Mouse (Mus musculus) hindbrain, embryonic 13.5 days (tissue): ENCODE results near the gene Omp. TPM values are rescaled to one million over a fixed set of nuclear protein-coding genes. Genes with fewer than 3 reads are reported as not detected.
A peak's percentile ranks its signal among the peaks of the same experiment; 100 is the strongest.

ENCODE experiments used
- ATAC-seq: fragments of 200-750 bp; cut with Nextera tagmentation; 2 replicates; pipeline ENCODE4 v1.8.0; 2017; ENCODE audit warnings: moderate TSS enrichment; ENCODE audit not compliant: low FRiP score
- H3K27ac ChIP-seq: fragments of 300-500 bp; sonication (generic); 2 replicates; pipeline ENCODE4 v1.5.1; 2015; ENCODE audit warnings: inconsistent platforms, mild to moderate bottlenecking, moderate library complexity
- H3K27me3 ChIP-seq: fragments of 300-500 bp; sonication (generic); 2 replicates; pipeline ENCODE4 v1.6.1; 2015; ENCODE audit warnings: mild to moderate bottlenecking, inconsistent platforms
- H3K36me3 ChIP-seq: fragments of 300-500 bp; sonication (generic); 2 replicates; pipeline ENCODE4 v1.6.1; 2015; ENCODE audit warnings: mild to moderate bottlenecking, inconsistent platforms
- H3K4me1 ChIP-seq: fragments of 300-500 bp; sonication (generic); replicated peaks from 2 replicates; pipeline ENCODE4 v1.6.1; 2015; ENCODE audit warnings: inconsistent platforms
- H3K4me2 ChIP-seq: fragments of 300-500 bp; sonication (generic); 2 replicates; pipeline ENCODE4 v1.6.1; 2015; ENCODE audit warnings: inconsistent platforms, mild to moderate bottlenecking, moderate library complexity
- H3K4me3 ChIP-seq: fragments of 300-500 bp; sonication (generic); 2 replicates; pipeline ENCODE4 v1.5.1; 2015; ENCODE audit warnings: mild to moderate bottlenecking, inconsistent platforms
- H3K9ac ChIP-seq: fragments of 300-500 bp; sonication (generic); 2 replicates; pipeline ENCODE4 v1.6.1; 2015; ENCODE audit warnings: mild to moderate bottlenecking, inconsistent platforms
- H3K9me3 ChIP-seq: fragments of 300-500 bp; sonication (generic); 2 replicates; pipeline ENCODE4 v1.6.1; 2016; ENCODE audit warnings: inconsistent platforms
- WGBS: fragments of 180-500 bp; shearing (Covaris S2); methylation state at CpG from one replicate; pipeline ENCODE4 v1.1.7; 2015; 5-methylcytosine and 5-hydroxymethylcytosine counted together
- polyA plus RNA-seq: library from polyadenylated mRNA; unstranded; fragments of >200 nt; fragmentation: Nextera tagmentation; extraction: Ambion mirVana; gene quantifications from 2 replicates; pipeline ENCODE4 v1.2.1, GENCODE M21; 2015

The Omp gene
- polyA plus RNA-seq, 1 experiment from 2014 or later, result 0.30 TPM

DNA sequence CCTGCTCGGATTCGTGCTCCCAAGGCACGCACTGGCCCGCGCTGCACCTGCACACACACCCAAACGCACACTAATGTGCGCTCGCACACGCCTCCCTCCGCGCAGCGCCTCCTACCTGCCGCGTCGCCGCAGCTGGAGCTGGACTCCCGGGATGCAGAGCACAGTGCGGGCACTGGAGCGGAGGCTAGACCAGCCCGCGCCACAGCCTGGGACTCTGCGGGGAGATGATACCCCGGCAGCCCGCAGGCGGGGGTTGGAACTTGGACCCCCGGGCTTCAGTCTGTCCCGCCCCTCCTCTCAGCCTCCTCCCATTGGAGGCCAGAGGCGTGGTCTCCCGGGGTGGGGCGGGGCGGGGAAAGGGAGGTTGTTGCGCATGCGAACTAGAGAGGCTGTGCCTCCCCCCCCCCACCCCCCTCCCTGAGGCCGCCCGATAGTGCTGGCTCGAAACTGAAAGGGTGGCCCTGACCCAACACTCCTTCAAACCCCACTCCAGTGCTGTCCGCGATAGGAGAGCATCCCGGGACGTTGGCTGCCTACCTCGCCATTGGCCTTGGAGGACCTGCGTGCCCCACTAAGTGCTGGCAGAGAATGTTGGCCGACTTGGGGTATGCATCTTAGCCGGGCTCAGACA lies 32.7 kb upstream of the Omp start, which contains the start of gene Capn5:
TSS of gene Capn5 (minus strand) at position 346 of the 631 bp plus-strand sequence.
- H3K9ac ChIP-seq, result peak within 1 kb of the TSS; percentile 81
- ATAC-seq, result peak; percentile 88
- H3K4me1 ChIP-seq, result peaks cover 38% of the 10 kb centered on the region
- no peaks in the 10 kb centered on the region for H3K9me3 ChIP-seq
- H3K36me3 ChIP-seq, result no peaks in the 10 kb centered on the region
- H3K27me3 ChIP-seq, result peaks cover 27% of the 10 kb centered on the region
- H3K27ac ChIP-seq, result no peak within 1 kb of the TSS; the same call in 1 of the 2 replicates
- H3K4me3 ChIP-seq, result peak within 1 kb of the TSS; percentile 73
- WGBS, result 3% methylated on average over 38 of the region's 44 CpGs
- peak within 1 kb of the TSS; percentile 71 for H3K4me2 ChIP-seq

- 5% methylated on average over 6 of the region's 9 CpGs for WGBS
- ATAC-seq, result peak; percentile 55; the same call in 1 of the 2 replicates
- Histone ChIP-seq H3K4me1 (peaks cover 38% of the 10 kb centered on the region), H3K27me3 (peaks cover 27% of the 10 kb centered on the region), H3K9ac (peak overlapping the region; percentile 81), H3K36me3 (no peaks in the 10 kb centered on the region), H3K9me3 (no peaks in the 10 kb centered on the region), H3K4me3 (peak overlapping the region; percentile 73), H3K4me2 (peak overlapping the region; percentile 71), H3K27ac (no peak overlapping the region; the same call in 1 of the 2 replicates)
Observed at GRCm38 (mm10) chr7:98177566-98177928, 32.2 kb upstream of the Omp start.

DNA sequence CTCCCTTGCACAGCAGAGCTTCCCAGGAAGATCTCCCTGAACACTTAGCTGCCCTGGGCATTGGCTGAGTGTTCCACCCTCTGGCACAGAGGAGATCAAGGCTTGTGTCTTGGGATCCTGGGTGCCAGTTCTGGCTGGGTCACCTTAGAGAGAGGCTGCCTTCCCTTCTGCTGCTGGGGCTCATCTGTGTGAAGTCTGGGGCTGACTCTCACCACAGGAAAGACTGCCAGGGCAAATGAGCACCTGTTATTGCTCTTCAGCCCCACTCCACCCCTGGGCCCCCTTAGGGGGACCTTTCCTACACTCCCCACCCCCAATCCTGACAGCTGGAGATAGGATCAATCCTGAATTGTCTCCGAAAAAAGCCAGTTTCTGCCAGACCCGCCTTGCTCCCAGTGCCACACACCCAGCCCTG lies 31.8 kb upstream of the Omp start:
- Histone ChIP-seq H3K27ac (no peak overlapping the region), H3K4me1 (peaks cover 38% of the 10 kb centered on the region), H3K4me3 (peak overlapping the region; percentile 73), H3K4me2 (peak overlapping the region; percentile 71), H3K27me3 (peaks cover 27% of the 10 kb centered on the region), H3K36me3 (no peaks in the 10 kb centered on the region), H3K9me3 (no peaks in the 10 kb centered on the region), H3K9ac (peak overlapping the region; percentile 81; the same call in 1 of the 2 replicates)
- 51% methylated on average over 2 of the region's 2 CpGs for WGBS
- no peak for ATAC-seq

DNA sequence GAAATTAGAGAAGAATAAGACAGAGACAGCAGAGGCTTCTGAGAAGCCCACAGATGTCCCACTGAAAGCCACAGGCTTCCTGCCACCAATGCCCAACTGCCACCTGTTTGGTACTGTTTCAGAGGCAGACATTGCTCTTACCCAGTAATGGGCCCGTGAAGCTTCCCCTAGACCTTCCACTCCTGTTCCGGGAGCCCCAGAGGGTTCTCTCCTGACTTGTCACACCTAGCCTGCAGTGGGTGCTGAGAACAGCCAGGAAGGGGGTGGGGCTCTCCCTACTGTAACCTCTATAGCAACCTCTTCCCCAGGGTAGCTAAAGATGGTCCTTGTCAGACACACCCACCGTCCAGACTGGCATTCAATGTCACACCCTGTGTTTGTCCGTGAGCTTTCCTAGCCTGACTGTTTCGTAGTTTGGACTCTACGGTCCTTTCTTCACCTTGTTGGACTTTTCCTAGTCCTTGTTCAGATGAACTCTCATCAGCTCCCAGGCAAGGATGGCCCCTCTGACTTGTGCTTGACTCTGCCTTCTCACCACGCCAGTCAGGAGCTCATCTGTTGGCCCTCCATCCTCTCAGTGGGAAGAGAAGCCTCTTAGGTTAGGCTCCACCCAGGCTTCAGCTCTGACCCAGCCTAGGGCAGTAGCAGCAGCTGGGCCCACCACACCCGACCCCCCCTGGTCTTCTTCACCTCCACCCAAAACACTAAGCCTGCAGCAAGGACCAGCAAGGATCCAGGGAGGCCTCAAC lies 31.2 kb upstream of the Omp start:
- WGBS, result 77% methylated on average over 8 of the region's 8 CpGs
- peaks cover 25% of the 10 kb centered on the region for H3K27me3 ChIP-seq

DNA sequence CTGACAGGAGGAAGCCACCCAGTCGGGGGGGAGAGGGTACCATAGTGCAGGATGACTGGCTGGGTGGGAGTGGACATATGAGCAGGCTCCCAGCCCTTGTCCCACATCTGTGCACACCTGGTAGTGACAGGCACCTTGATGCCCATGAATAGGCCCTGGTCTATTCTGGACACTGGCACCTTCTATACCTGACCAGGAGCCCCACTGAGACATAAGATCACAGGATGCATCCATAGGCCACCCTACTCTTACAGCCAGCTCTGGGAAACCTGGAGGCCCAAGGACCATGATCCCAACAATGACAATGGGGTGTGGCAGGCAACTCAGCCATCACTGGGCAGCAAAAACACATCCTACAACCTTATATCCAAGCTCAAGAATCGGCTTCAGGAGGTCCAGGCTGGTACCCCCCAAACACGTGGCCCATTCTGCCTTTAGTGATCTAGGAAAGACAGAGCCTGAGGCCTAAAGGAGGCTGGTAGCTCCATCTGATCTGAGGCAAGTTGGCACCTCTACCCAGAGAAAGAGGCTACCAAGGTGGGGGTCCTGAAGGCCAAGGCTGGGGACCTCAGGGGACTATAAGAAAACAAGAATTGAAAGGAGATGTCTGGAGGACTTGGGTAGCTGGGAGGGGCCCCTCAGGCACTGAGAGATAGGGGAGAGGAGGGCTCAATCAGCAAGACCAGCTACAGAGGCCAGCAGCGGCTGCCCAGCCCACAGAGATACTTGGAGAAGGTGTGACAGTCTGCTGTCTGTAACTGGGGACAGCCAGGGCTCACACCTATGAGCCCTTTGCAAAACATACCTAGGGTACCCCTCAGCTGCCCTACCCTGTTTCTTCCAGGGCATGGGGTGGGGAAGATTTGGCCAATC lies 29.8 kb upstream of the Omp start:
- Histone ChIP-seq H3K27me3 (peaks cover 19% of the 10 kb centered on the region; the same call in 1 of the 2 replicates), H3K27ac (no peak overlapping the region), H3K9ac (no peak overlapping the region), H3K4me1 (peaks cover 48% of the 10 kb centered on the region), H3K4me2 (no peak overlapping the region), H3K36me3 (no peaks in the 10 kb centered on the region), H3K9me3 (no peaks in the 10 kb centered on the region), H3K4me3 (no peak overlapping the region)
- 84% methylated on average over 4 of the region's 4 CpGs for WGBS
- ATAC-seq, result no peak

More for the DNA sequence above, 31.2 kb upstream of the Omp start:
- H3K4me2 ChIP-seq, result peak overlapping the region; percentile 71
- ATAC-seq, result no peak
- H3K9me3 ChIP-seq, result no peaks in the 10 kb centered on the region
- H3K27ac ChIP-seq, result no peak overlapping the region
- peaks cover 42% of the 10 kb centered on the region for H3K4me1 ChIP-seq
- peak overlapping the region; percentile 73; the same call in 1 of the 2 replicates for H3K4me3 ChIP-seq
- 0 out of 2 replicates have a peak overlapping the region, but pooled peaks have one; percentile 81 for H3K9ac ChIP-seq
- H3K36me3 ChIP-seq, result no peaks in the 10 kb centered on the region

DNA sequence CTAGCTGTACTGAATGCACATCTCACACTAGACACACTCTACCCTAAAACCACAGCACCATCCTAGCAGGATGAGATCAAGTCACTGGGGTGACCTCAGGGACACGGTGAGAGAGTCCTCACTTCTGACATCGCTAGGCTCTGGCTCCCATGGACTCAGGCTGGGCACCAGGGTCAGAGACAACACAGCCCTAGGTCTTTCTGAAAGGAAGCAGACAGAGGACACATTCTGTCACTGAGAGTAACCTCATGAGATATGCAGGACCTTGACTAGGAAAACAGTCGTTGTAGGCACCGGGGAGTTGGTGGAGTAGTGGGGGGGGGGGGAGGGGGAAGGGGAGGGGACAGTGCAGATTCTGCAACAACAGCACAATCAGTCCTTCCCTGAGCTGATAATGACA lies 28.1 kb upstream of the Omp start:
- ATAC-seq, result no peak
- no peaks in the 10 kb centered on the region for H3K36me3 ChIP-seq
- no peak overlapping the region for H3K9ac ChIP-seq
- 52% methylated on average over 4 of the region's 4 CpGs for WGBS
- H3K27me3 ChIP-seq, result peaks cover 7% of the 10 kb centered on the region; the same call in 1 of the 2 replicates
- H3K4me3 ChIP-seq, result no peak overlapping the region
- H3K27ac ChIP-seq, result no peak overlapping the region
- no peaks in the 10 kb centered on the region for H3K9me3 ChIP-seq
- H3K4me2 ChIP-seq, result no peak overlapping the region
- H3K4me1 ChIP-seq, result peaks cover 44% of the 10 kb centered on the region

DNA sequence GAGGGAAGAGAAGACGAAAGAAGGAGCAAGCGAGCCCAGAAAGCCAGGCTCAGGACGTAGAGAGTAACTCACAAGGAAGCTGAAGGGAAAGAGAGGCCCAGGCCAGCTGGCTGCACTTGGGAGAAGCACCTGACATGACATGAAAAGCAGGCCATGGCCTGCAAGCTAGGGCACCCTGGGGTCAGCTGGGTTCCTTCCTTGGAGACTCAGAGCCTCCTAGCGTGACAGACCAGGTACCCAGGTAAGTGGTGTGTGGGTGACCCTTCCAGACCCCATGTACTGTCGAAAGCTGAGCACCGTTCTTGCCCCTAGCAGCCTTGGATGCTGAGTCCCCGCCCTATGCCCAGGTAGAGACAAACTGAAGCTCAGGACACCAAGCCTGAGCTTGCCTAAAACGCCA lies 27.4 kb upstream of the Omp start:
- no peak for ATAC-seq

DNA sequence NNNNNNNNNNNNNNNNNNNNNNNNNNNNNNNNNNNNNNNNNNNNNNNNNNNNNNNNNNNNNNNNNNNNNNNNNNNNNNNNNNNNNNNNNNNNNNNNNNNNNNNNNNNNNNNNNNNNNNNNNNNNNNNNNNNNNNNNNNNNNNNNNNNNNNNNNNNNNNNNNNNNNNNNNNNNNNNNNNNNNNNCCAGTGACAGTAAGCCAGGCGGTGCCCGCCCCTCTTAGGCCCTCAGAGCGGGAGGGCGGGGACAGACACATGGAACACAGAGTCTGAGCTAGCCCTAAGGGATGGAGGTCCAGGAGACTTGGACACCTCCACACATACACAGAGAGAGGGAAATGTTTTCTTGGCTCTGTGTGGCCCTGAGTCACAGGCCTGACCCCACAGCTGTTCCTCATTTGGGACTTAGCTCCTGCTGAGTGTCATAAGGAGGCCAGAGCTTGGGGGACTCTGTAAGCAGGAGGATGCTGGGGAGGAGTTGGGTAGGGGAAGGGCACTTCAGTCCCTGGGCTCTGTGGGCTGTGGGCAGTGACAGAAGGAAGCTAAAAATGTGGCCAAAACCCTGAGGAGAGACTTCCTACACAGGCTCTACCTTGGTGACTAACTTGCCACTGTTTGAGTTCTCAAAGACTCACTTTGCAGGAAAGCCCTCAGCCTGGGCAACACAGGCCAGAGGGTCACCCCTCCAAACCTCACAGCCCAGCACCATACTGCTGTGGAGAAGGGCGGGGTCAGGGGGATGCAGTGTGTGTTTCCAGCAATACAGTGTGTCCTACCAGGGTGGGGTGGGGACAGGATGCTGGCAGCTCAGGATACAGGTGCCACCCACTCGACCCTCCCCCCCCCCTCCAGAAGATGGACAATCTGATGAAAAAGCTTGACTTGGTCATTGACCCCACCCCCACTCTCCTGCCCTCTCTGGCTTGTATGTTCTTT lies 26.1 kb upstream of the Omp start:
- peak; percentile 40; the same call in 1 of the 2 replicates for ATAC-seq
- Histone ChIP-seq H3K27ac (no peak overlapping the region), H3K4me2 (no peak overlapping the region), H3K4me1 (peaks cover 30% of the 10 kb centered on the region), H3K4me3 (no peak overlapping the region), H3K9ac (0 out of 2 replicates have a peak overlapping the region, but pooled peaks have one; percentile 24), H3K36me3 (no peaks in the 10 kb centered on the region), H3K27me3 (no peaks in the 10 kb centered on the region), H3K9me3 (no peaks in the 10 kb centered on the region)
- 69% methylated on average over 6 of the region's 6 CpGs for WGBS

More for the DNA sequence above, 27.4 kb upstream of the Omp start:
- Histone ChIP-seq H3K27me3 (peaks cover 7% of the 10 kb centered on the region; the same call in 1 of the 2 replicates), H3K36me3 (no peaks in the 10 kb centered on the region), H3K27ac (no peak overlapping the region), H3K4me1 (peaks cover 42% of the 10 kb centered on the region), H3K9me3 (no peaks in the 10 kb centered on the region), H3K4me2 (no peak overlapping the region), H3K9ac (no peak overlapping the region), H3K4me3 (no peak overlapping the region)
- WGBS, result 87% methylated on average over 8 of the region's 8 CpGs

GRCm38 (mm10) chr7:98164999-98165528 lies 19.8 kb upstream of the Omp start:
- H3K27ac ChIP-seq, result peak overlapping the region; percentile 15
- peak; percentile 58; the same call in 1 of the 2 replicates for ATAC-seq
- no peak overlapping the region for H3K4me3 ChIP-seq
- H3K4me2 ChIP-seq, result no peak overlapping the region
- H3K27me3 ChIP-seq, result 0 out of 2 replicates have a peak, but pooled peaks cover 2% of the 10 kb centered on the region
- 47% methylated on average over 10 of the region's 10 CpGs for WGBS
- no peak overlapping the region for H3K9ac ChIP-seq
- peaks cover 6% of the 10 kb centered on the region; the same call in 1 of the 2 replicates for H3K36me3 ChIP-seq
- H3K9me3 ChIP-seq, result no peaks in the 10 kb centered on the region
- peaks cover 23% of the 10 kb centered on the region for H3K4me1 ChIP-seq

GRCm38 (mm10) chr7:98164382-98164998 lies 19.2 kb upstream of the Omp start:
- no peak overlapping the region for H3K4me2 ChIP-seq
- no peaks in the 10 kb centered on the region for H3K9me3 ChIP-seq
- no peak overlapping the region for H3K4me3 ChIP-seq
- H3K4me1 ChIP-seq, result peaks cover 28% of the 10 kb centered on the region
- no peak for ATAC-seq
- no peak overlapping the region for H3K9ac ChIP-seq
- 0 out of 2 replicates have a peak, but pooled peaks cover 2% of the 10 kb centered on the region for H3K27me3 ChIP-seq
- peaks cover 6% of the 10 kb centered on the region; the same call in 1 of the 2 replicates for H3K36me3 ChIP-seq
- WGBS, result 68% methylated on average over 9 of the region's 9 CpGs
- H3K27ac ChIP-seq, result peak overlapping the region; percentile 61; the same call in 1 of the 2 replicates
